Mouse (Mus musculus) central nervous system, embryonic 18 days (tissue): ENCODE results near the gene Snx22. TPM values are rescaled to one million over a fixed set of nuclear protein-coding genes. Genes with fewer than 3 reads are reported as not detected.

Source experiments
- polyA plus RNA-seq: library from polyadenylated mRNA; depleted of rRNA; stranded (reverse); fragments of >200 nt; gene quantifications from 2 replicates; pipeline ENCODE4 v1.2.3, GENCODE M21; 2012; rRNA removed

Snx22 gene
- polyA plus RNA-seq, result 9.9 and 10.0 TPM in 2 replicates

DNA sequence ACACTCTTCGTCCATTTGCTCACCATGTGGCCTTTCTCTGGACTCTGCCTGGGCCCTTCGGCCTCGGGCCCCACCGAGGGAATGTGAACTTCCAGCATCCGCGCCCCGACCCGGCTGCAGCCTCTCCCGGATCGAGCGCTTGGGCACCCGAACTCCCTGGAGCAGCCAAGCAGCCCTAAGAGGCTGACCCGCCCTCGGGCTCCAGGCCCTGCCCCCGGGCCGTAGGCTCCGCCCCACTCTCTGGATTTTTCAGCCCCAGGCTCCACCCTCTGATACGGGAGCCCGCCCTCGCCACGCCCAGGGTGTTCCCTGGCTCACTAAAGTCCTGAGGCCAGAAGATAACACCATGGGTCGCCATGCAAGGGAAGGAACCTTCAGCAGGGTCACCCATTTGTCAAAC, at the start of gene Snx22:
Gene Snx22, minus strand, starts transcription at position 137 of the 400 bp plus-strand sequence.

DNA sequence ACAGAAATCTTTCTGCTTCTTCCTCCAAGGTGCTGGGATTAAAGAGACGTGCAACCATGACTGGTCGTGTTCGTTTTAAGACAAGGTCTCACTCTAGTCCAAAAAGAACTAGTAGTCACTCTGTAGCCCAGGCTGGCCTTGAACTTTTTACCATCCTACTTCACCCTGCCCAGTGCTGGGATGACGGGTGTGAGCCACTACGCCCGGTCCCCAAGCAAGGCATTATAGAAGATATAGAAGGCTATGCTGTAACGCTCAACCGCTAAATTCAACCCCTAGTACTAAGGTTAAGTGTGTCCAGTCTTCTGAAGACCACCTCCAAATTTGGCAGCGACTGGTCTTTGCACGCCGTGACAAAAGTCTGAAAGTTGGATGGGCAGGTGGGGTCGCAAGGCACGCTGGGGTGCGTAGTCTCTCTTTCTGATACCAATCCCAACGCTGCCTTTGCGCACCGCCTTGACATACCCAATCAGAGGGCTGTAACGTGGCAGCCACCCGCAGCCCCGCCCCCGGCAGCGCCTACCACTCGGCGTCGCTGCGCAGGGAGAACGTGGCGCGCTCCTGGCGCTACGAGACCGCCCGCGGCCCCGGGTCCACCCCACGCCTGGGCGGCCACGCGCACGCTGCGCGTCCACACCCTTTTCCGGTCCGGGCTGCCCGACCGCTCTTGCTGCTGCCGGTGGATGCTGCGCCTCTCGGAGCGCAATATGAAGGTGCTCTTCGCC, 9.8 kb downstream of the Snx22 start, which contains the start of gene Ppib:
Gene Ppib, plus strand, starts transcription at position 640 of the 725 bp plus-strand sequence.

Other genes with a start within 250 kb of the Snx22 start
- 14.9 and 19.7 TPM in 2 replicates for gene Zfp609, start 242.2 kb downstream of the Snx22 start, polyA plus RNA-seq
- 16.1 and 17.6 TPM in 2 replicates for gene Pclaf, start 179.5 kb downstream of the Snx22 start, polyA plus RNA-seq
- 22.6 and 25.4 TPM in 2 replicates for gene Trip4, start 160.9 kb downstream of the Snx22 start, polyA plus RNA-seq
- 22.3 and 23.5 TPM in 2 replicates for gene Csnk1g1, start 160.8 kb downstream of the Snx22 start, polyA plus RNA-seq
- gene Ppib, start 9.5 kb downstream of the Snx22 start, polyA plus RNA-seq, result 360 and 417 TPM in 2 replicates
- gene Snx1, start 56.9 kb upstream of the Snx22 start, polyA plus RNA-seq, result 83.5 and 86.2 TPM in 2 replicates
- gene Ciao2a, start 56.9 kb upstream of the Snx22 start, polyA plus RNA-seq, result 30.1 and 31.1 TPM in 2 replicates
- 0.88 and 1.9 TPM in 2 replicates for gene Dapk2, start 88.5 kb upstream of the Snx22 start, polyA plus RNA-seq